Mouse (Mus musculus): ENCODE measurements around the gene Olfr824.
A peak's percentile ranks its signal among the peaks of the same experiment; 100 is the strongest.
"Not testable (repeated sequence)": the region's sequence is repeated elsewhere in the genome, so short reads cannot be mapped to it uniquely, and the experiment has no call there.

Olfr824 gene

DNA sequence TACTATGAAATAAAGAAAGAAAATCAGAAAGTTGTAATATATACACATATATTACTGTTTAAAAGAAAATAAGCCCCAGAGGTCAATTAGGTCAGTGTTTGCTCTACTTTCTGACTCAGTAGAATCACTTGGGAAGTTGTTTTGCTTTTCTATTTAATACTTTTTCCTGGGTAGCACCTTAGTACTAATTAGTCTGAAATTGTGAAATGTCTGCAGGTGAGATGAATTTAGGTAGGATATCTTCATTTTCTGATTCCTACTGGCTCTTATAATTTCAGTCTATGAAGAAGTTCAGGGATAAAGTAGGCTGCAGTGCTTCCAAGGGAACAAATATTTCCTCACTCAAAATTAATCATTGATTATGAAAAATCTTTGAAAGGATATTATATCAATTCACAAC is at the start of gene Olfr824:
Gene Olfr824 (minus strand): TSS at position 101 of the 400 bp plus-strand sequence.
- not testable (repeated sequence) for DNase-seq

DNA sequence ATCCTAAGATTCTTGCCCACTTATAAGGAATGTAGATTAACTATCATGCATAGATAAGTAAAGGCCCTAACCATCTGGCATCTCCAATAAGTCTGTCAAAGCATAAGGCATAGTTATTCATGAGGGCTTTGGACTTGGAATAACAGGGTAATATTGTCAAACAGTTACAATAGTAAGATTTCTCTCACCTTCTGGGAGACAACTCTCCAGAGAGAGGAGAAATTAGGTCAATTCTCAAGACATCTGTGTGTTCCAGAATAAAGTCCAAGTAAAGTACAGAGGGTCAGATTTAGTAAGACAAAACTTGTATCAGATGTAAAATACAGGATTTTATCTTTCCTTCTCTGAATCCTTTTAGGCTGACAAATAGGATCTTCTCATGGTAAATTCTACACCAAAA is 36.9 kb upstream of the Olfr824 start, which contains the start of gene Olfr825:
Gene Olfr825 (minus strand): TSS at position 101 of the 400 bp plus-strand sequence.
- DNase-seq = no peak

DNA sequence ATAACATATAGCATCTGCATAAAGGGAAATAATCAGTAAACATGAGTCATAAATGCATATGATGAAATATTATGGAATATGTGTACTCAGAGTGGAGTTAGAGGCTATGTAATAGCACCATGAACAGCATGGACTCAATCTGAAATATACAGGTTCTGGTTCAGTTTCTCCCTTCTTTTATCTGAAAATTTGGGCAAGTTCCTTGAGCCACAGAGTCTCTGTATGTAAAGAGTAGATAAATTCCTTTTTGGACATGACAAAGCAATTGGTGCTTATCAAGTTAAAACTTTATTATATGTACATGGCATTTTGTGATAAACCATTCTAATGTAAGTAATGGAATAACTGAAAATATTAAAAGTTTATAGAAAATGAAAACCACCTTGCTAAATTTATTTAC is 35.4 kb upstream of the Olfr824 start:
- no peak for DNase-seq

DNA sequence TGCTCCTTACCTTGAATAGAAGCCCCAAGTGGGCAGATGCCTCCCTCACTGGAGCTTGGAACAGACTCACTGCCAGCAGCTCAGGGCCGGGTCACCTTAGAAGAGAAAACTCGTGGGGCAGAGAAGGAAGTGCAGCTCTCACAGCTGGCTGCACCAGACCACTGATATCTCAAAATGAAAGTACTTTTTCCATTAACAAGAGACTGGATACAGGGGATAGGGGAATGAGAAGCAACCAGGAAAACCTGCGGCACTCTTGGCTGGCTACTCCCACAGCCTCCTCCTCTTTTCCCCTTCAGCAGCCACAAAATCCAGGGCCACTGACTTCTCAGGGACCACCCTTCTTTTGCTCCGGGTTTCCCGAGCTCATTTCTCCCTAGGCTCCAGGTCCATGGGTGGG is 14.3 kb upstream of the Olfr824 start:
- no peak for DNase-seq

DNA sequence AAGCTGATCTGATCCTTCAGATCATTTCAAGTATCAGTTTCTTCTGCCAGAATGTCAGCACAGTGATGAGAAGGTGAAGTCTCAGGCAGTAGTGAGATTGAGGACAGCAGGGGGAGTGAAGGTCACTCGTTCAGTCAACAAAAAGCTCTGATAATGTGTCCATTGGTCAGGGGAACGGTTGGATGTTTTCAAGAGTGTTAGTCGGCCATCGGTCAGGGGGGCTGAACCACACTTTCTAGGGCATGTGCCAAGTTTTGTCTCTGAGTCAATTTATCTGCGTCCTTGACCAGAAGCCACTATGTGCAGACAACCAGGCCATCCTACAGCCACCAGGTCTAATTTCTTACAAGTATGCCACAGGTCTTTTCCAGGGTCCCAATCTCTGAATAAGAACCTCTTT is 12.7 kb upstream of the Olfr824 start:
- not testable (repeated sequence) for DNase-seq

DNA sequence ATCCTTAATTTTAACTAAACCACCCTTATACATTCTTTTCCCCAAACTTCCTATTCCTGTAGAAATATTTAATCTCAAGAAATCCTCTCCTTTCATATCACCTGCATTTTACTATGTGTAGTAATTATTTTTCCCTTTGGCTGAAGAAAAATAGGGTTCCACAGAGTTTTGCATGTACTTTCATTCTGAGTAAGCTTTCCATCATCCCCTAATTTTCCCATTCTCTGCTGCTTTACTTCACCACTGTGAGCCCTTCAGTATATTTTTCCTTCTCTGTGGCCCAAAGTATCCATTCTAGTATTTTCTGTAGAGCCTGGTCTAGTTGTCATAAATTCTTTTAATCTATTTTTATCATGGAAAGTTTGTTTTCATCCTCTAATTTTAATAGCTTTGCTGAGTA is 5.0 kb upstream of the Olfr824 start:
- DNase-seq = no peak

DNA sequence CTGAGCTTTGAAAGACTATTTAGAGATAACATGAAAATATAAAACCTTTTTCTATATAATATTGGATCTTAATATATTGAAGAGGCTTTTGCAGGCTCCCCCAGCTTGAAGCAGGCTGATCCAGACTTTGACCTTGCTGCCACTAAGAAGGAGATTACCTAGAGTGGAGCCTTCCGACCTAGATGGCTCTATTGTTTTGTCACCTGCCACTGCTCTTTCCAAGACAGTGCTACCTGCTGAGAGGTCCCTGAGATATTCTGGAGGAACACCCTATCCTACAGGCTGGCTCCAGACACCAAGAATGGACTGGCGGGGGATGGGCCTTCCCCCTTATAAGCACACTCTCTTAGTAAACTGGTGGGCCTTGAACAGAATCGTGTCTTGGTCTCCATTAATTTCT is 13.8 kb downstream of the Olfr824 start:
- DNase-seq = not testable (repeated sequence)

DNA sequence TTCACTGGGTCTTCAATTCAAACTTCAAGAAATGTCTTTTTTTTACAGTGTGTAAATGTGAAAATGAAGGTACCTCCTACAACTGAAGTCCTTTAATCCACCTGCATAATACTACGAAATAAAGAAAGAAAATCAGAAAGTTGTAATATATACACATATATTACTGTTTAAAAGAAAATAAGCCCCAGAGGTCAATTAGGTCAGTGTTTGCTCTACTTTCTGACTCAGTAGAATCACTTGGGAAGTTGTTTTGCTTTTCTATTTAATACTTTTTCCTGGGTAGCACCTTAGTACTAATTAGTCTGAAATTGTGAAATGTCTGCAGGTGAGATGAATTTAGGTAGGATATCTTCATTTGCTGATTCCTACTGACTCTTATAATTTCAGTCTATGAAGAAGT is 14.5 kb downstream of the Olfr824 start, which contains the start of gene Olfr823:
Gene Olfr823 (minus strand): TSS at position 101 of the 400 bp plus-strand sequence.
- not testable (repeated sequence) for DNase-seq

DNA sequence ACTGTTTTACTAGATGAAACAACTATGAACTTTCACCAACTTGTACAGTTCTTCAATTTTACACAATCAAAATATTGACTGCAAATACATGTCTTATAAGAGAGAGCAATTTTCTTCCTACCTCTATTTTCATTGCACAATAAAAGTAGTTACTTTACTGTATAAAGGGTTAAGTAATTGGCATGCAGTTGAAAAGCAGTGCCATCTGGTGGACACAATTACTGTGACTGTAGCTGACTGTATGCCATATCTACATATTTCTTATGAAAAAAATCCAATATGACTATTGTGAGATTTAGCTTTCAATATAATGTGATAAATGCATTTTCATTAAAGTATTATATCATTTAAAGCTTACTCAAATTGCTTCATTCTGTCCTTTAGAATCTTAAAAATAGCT is 33.7 kb downstream of the Olfr824 start:
- no peak for DNase-seq

DNA sequence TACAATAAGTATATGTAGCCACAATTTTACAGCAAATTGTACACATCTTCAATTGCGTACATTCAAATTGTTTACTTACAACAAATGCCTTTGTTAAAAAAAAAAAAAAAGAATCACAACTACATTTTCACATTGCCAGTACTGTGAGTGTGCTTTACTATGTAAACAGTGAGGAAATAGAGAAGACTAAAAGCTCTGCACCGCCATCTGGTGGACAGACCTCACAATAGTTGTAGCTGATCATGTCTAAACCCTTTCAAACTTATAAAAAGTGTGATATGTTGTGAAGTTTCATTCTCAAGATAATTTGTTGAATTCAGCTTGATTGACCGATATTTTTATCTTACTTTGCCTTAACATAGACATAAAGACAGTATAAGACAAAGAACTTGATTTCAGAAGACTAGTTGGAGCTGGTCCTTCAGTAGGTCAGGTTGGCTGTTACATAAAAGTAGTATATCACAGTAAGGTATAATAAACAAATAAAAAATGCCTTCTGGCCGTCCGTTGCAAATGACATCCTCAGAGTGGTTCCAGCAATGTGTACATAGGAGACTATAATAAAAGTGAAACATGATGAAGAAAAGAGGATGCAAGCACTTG is 36.9 kb downstream of the Olfr824 start:
- peak; percentile 37 for DNase-seq

Measured in right cerebral cortex, postnatal 25 days (tissue).